Mouse (Mus musculus): ENCODE measurements around the gene Fcer2a. TPM values are rescaled to one million over a fixed set of nuclear protein-coding genes. Genes with fewer than 3 reads are reported as not detected.
A peak's percentile ranks its signal among the peaks of the same experiment; 100 is the strongest.

Fcer2a gene
- 0.11 and 0.22 TPM in 2 replicates for polyA plus RNA-seq (2016; fragmentation: Nextera tagmentation; extraction: Ambion mirVana)

GRCm38 (mm10) chr8:3694121-3694520, at the start of gene Fcer2a:
Gene Fcer2a, minus strand, starts transcription at chr8:3694175.
- WGBS = 89% methylated on average over 3 of the region's 3 CpGs
- H3K36me3 ChIP-seq = no peaks in the 10 kb centered on the region
- H3K27ac ChIP-seq (replicated peaks) = no peak within 1 kb of the TSS
- no peak within 1 kb of the TSS for H3K4me3 ChIP-seq
- no peaks in the 10 kb centered on the region for H3K4me1 ChIP-seq
- no peaks in the 10 kb centered on the region for H3K27me3 ChIP-seq (ENCODE audit: low read depth, poor library complexity, severe bottlenecking)
- DNase-seq (ENCODE audit: low spot score) = no peak
- no peaks in the 10 kb centered on the region; the same call in 1 of the 2 replicates for H3K9me3 ChIP-seq (replicated peaks)

DNA sequence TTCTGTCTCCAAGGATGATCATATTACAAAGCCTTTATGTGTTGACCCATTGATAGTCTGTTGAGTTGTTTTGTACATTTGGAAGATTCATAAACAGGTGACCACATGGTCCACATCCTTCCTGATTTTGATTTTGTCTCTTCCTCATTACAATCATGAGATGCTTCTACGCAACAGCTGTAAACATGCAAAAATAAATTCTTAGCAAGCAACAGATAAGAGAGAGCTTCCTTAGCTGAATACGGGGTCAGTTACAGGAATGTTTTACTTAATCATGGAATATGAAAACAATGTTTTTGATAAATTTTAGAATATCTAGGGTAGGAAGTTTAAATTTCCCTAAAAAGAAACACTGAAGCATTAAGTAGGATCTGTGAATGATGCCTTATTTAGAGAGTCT, 43.0 kb upstream of the Fcer2a start:
- whole genome bisulfite sequencing = 84% methylated on average over 2 of the region's 2 CpGs
- H3K9me3 ChIP-seq (replicated peaks) = 0 out of 2 replicates have a peak, but pooled peaks cover 5% of the 10 kb centered on the region
- no peaks in the 10 kb centered on the region for H3K4me1 ChIP-seq
- no peaks in the 10 kb centered on the region for H3K27me3 ChIP-seq (ENCODE audit: low read depth, poor library complexity, severe bottlenecking)
- H3K36me3 ChIP-seq = no peaks in the 10 kb centered on the region
- DNase-seq (ENCODE audit: low spot score) = no peak
- no peak overlapping the region for H3K27ac ChIP-seq (replicated peaks)
- H3K4me3 ChIP-seq = no peak overlapping the region

DNA sequence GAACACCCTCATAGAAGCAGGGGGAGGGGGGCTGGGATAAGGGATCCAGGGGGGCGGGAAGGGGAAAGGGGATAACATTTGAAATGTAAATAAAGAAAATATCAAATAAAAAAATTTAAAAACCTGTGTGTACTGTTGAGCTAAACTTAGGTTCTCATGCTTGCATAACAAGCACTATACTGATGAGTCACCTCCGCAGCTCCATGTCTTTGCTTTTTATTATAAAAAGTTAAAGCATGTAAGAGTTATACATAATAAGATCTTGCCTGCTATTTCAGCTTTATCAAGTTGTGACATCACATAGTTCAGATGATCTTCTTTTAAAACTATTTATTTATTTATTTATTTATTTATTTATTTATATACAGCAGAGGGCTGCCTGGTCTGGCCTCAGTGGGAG, 41.6 kb upstream of the Fcer2a start:
- WGBS = 91% methylated on average over 2 of the region's 2 CpGs
- no peaks in the 10 kb centered on the region for H3K27me3 ChIP-seq (ENCODE audit: low read depth, poor library complexity, severe bottlenecking)
- no peaks in the 10 kb centered on the region for H3K36me3 ChIP-seq
- no peak for DNase-seq (ENCODE audit: low spot score)
- 0 out of 2 replicates have a peak, but pooled peaks cover 5% of the 10 kb centered on the region for H3K9me3 ChIP-seq (replicated peaks)
- no peak overlapping the region for H3K27ac ChIP-seq (replicated peaks)
- H3K4me1 ChIP-seq = no peaks in the 10 kb centered on the region
- H3K4me3 ChIP-seq = no peak overlapping the region

DNA sequence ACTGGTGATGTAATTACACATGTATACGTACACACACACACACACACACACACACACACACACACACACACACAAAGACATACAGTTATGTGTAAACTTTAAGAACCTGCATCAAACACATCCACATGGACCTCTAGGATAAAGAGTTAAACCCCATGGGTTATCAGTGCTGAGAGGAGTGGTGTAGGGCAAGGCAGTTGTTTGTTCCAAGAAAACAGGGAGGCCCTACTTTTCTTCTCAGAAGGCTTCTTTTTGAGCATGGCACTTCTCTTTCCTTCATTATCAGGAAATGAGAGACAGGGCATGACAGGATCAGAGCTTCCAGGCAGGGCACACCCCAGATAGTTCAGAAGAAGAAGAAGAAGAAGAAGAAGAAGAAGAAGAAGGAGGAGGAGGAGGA, 40.1 kb upstream of the Fcer2a start:
- no peaks in the 10 kb centered on the region for H3K27me3 ChIP-seq (ENCODE audit: low read depth, poor library complexity, severe bottlenecking)
- H3K27ac ChIP-seq (replicated peaks) = no peak overlapping the region
- 52% methylated on average over 1 of the region's 1 CpGs for WGBS
- no peak for DNase-seq (ENCODE audit: low spot score)
- no peak overlapping the region for H3K4me3 ChIP-seq
- no peaks in the 10 kb centered on the region for H3K36me3 ChIP-seq
- H3K4me1 ChIP-seq = no peaks in the 10 kb centered on the region
- H3K9me3 ChIP-seq (replicated peaks) = no peaks in the 10 kb centered on the region

DNA sequence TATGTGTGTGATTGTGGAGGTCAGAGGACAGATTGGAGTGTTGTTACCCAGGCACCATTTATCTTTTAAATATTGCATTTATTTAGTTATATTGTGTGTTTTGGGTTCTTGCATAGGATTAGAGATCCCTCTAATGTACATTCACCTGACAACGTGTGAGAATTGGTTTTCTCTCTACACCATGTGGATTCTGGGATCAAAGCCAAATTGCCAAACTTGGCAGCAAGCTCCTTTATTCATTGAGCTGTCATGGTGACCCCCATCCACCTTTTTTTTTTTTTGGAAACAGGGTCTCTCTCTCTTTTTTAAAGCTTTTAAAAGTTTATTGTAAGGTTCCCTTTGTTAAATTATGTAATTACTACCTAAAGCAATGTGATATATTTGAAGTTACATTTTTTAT, 27.1 kb upstream of the Fcer2a start:
- DNase-seq (ENCODE audit: low spot score) = no peak
- Histone ChIP-seq H3K27ac (replicated peaks) (no peak overlapping the region), H3K4me1 (no peaks in the 10 kb centered on the region), H3K27me3 (ENCODE audit: low read depth, poor library complexity, severe bottlenecking) (no peaks in the 10 kb centered on the region), H3K4me3 (no peak overlapping the region), H3K9me3 (replicated peaks) (0 out of 2 replicates have a peak, but pooled peaks cover 4% of the 10 kb centered on the region), H3K36me3 (no peaks in the 10 kb centered on the region)
- WGBS = 48% methylated on average over 1 of the region's 1 CpGs

- H3K27me3 ChIP-seq (ENCODE audit: low read depth, poor library complexity, severe bottlenecking) = no peaks in the 10 kb centered on the region
- DNase-seq (ENCODE audit: low spot score) = no peak
- 0 out of 2 replicates have a peak, but pooled peaks cover 4% of the 10 kb centered on the region for H3K9me3 ChIP-seq (replicated peaks)
- H3K4me1 ChIP-seq = no peaks in the 10 kb centered on the region
- H3K4me3 ChIP-seq = no peak within 1 kb of the TSS
- H3K36me3 ChIP-seq = no peaks in the 10 kb centered on the region
- no peak within 1 kb of the TSS for H3K27ac ChIP-seq (replicated peaks)
- WGBS = 78% methylated on average over 5 of the region's 5 CpGs
Observed at GRCm38 (mm10) chr8:3720551-3720950, 26.6 kb upstream of the Fcer2a start, which contains the start of gene Clec4g. Gene Clec4g, minus strand, starts transcription at chr8:3720651.

GRCm38 (mm10) chr8:3718559-3718958, 24.6 kb upstream of the Fcer2a start:
- H3K27me3 ChIP-seq (ENCODE audit: low read depth, poor library complexity, severe bottlenecking) = no peaks in the 10 kb centered on the region
- H3K27ac ChIP-seq (replicated peaks) = no peak overlapping the region
- H3K4me3 ChIP-seq = no peak overlapping the region
- peak; percentile 63 for DNase-seq (ENCODE audit: low spot score)
- WGBS = 16% methylated on average over 14 of the region's 14 CpGs
- H3K4me1 ChIP-seq = no peaks in the 10 kb centered on the region
- H3K36me3 ChIP-seq = no peaks in the 10 kb centered on the region
- H3K9me3 ChIP-seq (replicated peaks) = 0 out of 2 replicates have a peak, but pooled peaks cover 4% of the 10 kb centered on the region

DNA sequence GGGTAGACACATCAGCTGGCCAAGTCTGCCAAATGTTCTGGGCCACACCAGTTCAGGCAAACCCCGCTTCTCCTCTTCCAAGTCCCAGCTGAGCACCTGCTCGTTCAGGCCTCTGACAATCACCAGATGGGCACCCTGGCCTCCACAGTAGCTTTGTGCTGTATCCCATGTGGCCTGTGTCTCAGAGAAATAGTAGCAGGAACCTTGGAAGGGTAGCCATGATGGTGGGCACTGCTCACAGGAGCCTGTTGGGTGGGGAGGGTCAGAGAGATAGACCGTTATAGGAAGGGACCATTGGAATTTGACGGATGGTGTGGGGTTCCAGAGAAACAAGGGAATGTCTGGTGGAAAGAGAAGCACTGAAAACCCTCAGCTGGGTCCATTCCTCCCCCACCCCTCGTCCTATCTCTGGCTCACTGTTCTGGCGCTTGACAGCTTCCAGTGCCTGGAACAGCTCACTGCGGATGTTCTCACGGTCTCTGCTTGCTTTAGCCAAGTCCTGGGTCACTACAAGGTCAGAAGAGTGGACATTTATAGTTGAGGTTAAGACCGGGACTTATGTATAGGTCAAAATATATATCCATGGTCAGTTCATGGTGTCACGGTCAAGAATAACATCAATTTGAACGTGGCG, 23.5 kb upstream of the Fcer2a start:
- Histone ChIP-seq H3K27me3 (ENCODE audit: low read depth, poor library complexity, severe bottlenecking) (no peaks in the 10 kb centered on the region), H3K4me3 (no peak overlapping the region), H3K36me3 (no peaks in the 10 kb centered on the region), H3K27ac (replicated peaks) (no peak overlapping the region), H3K4me1 (no peaks in the 10 kb centered on the region), H3K9me3 (replicated peaks) (0 out of 2 replicates have a peak, but pooled peaks cover 4% of the 10 kb centered on the region)
- WGBS = 88% methylated on average over 12 of the region's 12 CpGs
- DNase-seq (ENCODE audit: low spot score) = no peak

DNA sequence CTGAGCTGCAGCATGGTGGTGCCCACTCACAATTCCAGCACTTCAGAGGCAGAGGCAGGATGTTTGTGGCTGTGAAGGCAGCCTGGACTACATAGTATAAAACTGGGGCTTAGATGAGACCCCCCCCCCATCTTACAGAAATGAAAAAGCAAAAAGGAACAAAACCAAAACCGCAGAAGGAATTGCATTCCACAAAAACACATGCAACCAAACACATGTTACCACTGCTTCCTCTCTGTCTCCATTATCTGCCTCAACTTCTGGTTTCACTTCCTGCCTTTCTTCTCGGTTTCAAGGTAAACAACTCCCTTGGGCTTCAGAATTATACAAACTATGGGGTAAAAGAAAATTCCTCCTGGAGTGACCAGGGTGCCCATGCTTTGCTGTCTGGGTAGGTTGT, 17.7 kb upstream of the Fcer2a start:
- 61% methylated on average over 2 of the region's 2 CpGs for WGBS
- Histone ChIP-seq H3K9me3 (replicated peaks) (no peaks in the 10 kb centered on the region), H3K27ac (replicated peaks) (no peak overlapping the region), H3K36me3 (no peaks in the 10 kb centered on the region), H3K4me3 (no peak overlapping the region), H3K27me3 (ENCODE audit: low read depth, poor library complexity, severe bottlenecking) (no peaks in the 10 kb centered on the region), H3K4me1 (no peaks in the 10 kb centered on the region)
- no peak for DNase-seq (ENCODE audit: low spot score)

DNA sequence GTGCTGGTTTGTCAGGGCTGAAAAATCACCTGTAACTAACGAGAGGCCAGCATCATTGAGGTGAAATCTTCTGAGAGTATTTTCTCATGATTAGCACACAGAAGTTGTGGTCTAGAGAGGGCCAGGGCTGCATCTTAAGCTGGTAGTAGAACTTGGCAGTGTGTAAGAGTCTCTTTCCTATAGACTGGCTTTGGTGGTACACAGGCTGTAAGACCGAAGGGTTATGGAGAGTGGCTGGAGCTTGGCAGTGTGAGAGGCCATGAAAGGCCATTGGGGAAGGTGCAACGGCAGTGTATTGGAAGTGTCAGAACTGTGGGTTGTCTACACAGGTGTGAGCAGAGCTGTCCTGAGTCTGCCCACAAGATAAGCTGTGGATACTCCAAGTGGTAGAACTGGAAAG, 16.3 kb upstream of the Fcer2a start:
- Histone ChIP-seq H3K4me3 (no peak overlapping the region), H3K4me1 (no peaks in the 10 kb centered on the region), H3K9me3 (replicated peaks) (no peaks in the 10 kb centered on the region), H3K36me3 (no peaks in the 10 kb centered on the region), H3K27me3 (ENCODE audit: low read depth, poor library complexity, severe bottlenecking) (no peaks in the 10 kb centered on the region), H3K27ac (replicated peaks) (no peak overlapping the region)
- no peak for DNase-seq (ENCODE audit: low spot score)
- 87% methylated on average over 3 of the region's 3 CpGs for WGBS

DNA sequence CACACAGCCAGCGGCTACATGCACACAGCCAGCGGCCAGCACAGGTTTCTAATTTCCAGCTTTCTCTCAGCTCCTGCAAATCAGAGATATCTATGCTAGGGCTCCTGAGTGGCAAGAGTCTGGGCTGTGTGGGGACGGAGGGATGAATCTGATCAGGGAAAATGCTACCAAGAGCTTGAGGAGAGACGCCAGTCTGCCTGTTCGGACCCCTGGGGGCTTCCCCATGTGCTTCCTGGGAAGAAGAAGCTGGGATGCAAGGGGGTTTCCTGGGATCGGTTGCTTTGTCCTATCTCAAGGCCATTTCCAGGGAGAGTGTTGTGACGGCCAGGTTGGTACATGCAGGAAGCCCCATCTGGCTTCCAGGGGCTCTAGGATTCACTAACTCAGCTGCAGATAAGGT, 13.6 kb upstream of the Fcer2a start:
- 72% methylated on average over 7 of the region's 7 CpGs for WGBS
- Histone ChIP-seq H3K4me1 (no peaks in the 10 kb centered on the region), H3K36me3 (no peaks in the 10 kb centered on the region), H3K4me3 (no peak overlapping the region), H3K27me3 (ENCODE audit: low read depth, poor library complexity, severe bottlenecking) (no peaks in the 10 kb centered on the region), H3K9me3 (replicated peaks) (no peaks in the 10 kb centered on the region), H3K27ac (replicated peaks) (no peak overlapping the region)
- DNase-seq (ENCODE audit: low spot score) = no peak

GRCm38 (mm10) chr8:3705711-3706110, 11.7 kb upstream of the Fcer2a start:
- no peak overlapping the region for H3K27ac ChIP-seq (replicated peaks)
- DNase-seq (ENCODE audit: low spot score) = no peak
- no peaks in the 10 kb centered on the region for H3K36me3 ChIP-seq
- H3K27me3 ChIP-seq (ENCODE audit: low read depth, poor library complexity, severe bottlenecking) = no peaks in the 10 kb centered on the region
- WGBS = 60% methylated on average over 4 of the region's 4 CpGs
- no peaks in the 10 kb centered on the region for H3K4me1 ChIP-seq
- H3K4me3 ChIP-seq = no peak overlapping the region
- H3K9me3 ChIP-seq (replicated peaks) = no peaks in the 10 kb centered on the region

GRCm38 (mm10) chr8:3701491-3701890, 7.5 kb upstream of the Fcer2a start:
- 93% methylated on average over 1 of the region's 1 CpGs for WGBS

More at GRCm38 (mm10) chr8:3701491-3701890, 7.5 kb upstream of the Fcer2a start:
- H3K36me3 ChIP-seq = no peaks in the 10 kb centered on the region
- no peak overlapping the region for H3K4me3 ChIP-seq
- DNase-seq (ENCODE audit: low spot score) = no peak
- no peak overlapping the region for H3K27ac ChIP-seq (replicated peaks)
- H3K27me3 ChIP-seq (ENCODE audit: low read depth, poor library complexity, severe bottlenecking) = no peaks in the 10 kb centered on the region
- H3K4me1 ChIP-seq = no peaks in the 10 kb centered on the region
- H3K9me3 ChIP-seq (replicated peaks) = no peaks in the 10 kb centered on the region
